Mouse (Mus musculus): ENCODE measurements around the gene Olfr1280.
"Not testable (repeated sequence)": the region's sequence is repeated elsewhere in the genome, so short reads cannot be mapped to it uniquely, and the experiment has no call there.

Olfr1280 gene

GRCm38 (mm10) chr2:111313717-111314116, at the start of gene Olfr1280:
Olfr1280 (plus strand) TSS chr2:111314017.
- DNase-seq (ENCODE audit: low read depth, low spot score), result no peak

DNA sequence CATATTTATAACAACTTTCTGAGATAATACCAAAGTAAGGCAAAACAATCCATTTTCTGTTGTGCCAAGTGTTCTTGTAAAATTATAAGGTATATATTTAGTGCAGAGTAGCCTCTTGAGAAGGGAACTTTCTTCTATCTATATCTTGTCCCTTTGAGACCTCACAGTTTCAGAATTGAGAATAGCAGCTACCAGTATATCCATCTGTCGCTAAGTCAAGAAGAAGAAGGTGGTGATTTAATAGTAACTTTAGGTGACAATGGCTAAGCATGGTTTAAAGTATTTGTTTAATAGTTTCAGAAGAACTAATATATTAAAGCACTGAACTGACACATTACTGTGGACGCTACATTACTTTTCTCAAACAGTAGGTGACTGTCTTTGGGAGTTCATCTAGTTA, 39.8 kb upstream of the Olfr1280 start, which contains the start of gene Olfr1277:
Olfr1277 (minus strand) TSS at position 101 of the 400 bp plus-strand sequence.
- DNase-seq (ENCODE audit: low read depth, low spot score), result no peak

DNA sequence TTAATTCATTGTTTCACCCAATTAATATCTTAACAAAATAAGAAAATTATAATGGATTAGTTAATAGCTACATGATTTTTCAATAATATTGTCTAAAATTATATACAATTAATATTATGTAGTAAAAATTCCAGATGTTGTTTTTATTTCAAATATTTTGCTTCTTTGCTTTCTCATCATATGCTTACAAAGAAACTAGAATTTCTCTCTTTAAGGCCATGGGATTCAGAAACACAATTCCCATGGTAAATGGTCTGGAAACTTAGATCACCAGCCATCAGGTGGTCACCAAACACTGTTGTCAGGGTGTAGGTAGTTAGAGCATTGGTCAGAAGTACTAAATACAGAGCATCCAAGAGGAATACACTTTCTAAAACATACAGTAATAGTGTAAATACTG, 24.0 kb upstream of the Olfr1280 start, which contains the start of gene Olfr1278:
Olfr1278 (plus strand) TSS at position 301 of the 400 bp plus-strand sequence.
- DNase-seq (ENCODE audit: low read depth, low spot score), result no peak

GRCm38 (mm10) chr2:111298541-111298940, 15.3 kb upstream of the Olfr1280 start:
- no peak for DNase-seq (ENCODE audit: low read depth, low spot score)

- no peak for DNase-seq (ENCODE audit: low read depth, low spot score)
Observed at GRCm38 (mm10) chr2:111300374-111300773, 13.4 kb upstream of the Olfr1280 start, which contains the start of gene Olfr1279. Olfr1279 (plus strand) TSS chr2:111300635.

DNA sequence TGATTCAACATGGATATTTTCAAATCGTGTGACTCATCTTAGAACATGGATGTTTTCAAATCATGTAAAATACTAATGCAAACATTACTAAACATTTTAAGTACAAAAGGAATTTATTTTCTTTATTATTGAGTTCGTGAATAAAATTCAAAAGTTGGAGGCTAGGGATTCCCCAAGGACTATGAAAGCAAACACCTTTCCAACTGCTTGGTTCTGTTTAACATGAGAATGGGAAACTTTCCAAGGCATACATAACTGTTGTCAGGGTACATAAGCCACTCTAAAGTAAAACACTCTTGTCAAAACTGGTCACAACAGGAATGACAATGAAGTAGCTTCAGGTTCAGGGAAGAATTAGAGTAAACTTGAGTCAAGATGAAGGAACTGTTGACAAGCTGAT, 12.4 kb downstream of the Olfr1280 start, which contains the start of gene Olfr1281:
Olfr1281 (plus strand) TSS at position 301 of the 400 bp plus-strand sequence.
- no peak for DNase-seq (ENCODE audit: low read depth, low spot score)

DNA sequence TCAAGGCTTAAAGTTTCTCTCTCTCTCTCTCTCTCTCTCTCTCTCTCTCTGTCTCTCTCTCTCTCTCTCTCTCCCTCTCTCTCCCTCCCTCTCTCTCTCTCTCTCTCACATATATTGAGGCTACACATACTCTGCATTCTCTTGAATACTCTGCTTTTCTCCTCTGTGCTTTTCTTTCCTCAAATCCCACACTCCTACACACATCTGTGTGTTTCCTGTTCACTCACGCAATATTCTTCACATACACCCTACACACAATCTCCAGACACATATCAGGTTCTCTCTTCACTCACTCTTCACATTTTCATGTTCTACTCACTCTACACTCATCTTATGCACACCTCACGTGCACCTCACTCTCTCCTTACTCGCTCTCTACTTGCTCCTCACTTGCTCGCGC, 19.9 kb downstream of the Olfr1280 start:
- not testable (repeated sequence) for DNase-seq (ENCODE audit: low read depth, low spot score)

DNA sequence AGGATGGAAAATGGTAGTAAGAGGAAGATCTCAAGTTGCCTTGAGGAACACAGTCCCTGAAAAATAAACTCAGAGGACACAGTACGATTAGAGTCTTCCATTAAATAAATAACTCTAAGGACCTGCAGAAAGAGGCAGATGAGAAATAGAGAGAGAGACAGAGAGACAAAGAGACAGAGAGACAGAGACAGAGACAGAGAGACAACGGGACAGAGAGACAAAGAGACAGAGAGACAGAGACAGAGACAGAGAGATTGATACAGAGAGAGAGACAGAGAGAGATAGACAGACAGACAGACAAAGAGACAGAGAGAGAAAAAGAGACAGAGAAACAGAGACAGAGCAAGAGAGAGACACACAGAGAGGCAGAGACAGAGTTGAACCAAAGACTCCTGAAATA, 22.2 kb downstream of the Olfr1280 start, which contains the start of gene Olfr1282:
Olfr1282 (minus strand) TSS at position 101 of the 400 bp plus-strand sequence.
- no peak for DNase-seq (ENCODE audit: low read depth, low spot score)

GRCm38 (mm10) chr2:111366490-111366889, 52.7 kb downstream of the Olfr1280 start, which contains the start of gene Olfr1283:
Olfr1283 (plus strand) TSS chr2:111366790.
- no peak for DNase-seq (ENCODE audit: low read depth, low spot score)

- DNase-seq (ENCODE audit: low read depth, low spot score), result no peak
Observed at GRCm38 (mm10) chr2:111375222-111375621, 61.4 kb downstream of the Olfr1280 start, which contains the start of gene Olfr1284. Olfr1284 (plus strand) TSS chr2:111375522.

All from CD4-positive helper T cell, adult 2 months (primary cell).